Mouse (Mus musculus) splenic B cell, adult 2 months (primary cell): ENCODE results near the gene Mybpc3.

Experiments used
- DNase-seq: peaks from one replicate; pipeline ENCODE4 v3.0.0-alpha.2; 2011; ENCODE audit warnings: low read depth, low spot score
- H3K27me3 ChIP-seq: 2 replicates; pipeline ENCODE4 v1.6.1; 2012; ENCODE audit warnings: mild to moderate bottlenecking, low read length, moderate library complexity, mixed read lengths; ENCODE audit not compliant: control insufficient read depth, poor library complexity, insufficient read depth, severe bottlenecking
- H3K36me3 ChIP-seq: 2 replicates; pipeline ENCODE4 v1.6.1; 2012; ENCODE audit warnings: mild to moderate bottlenecking, low read length, moderate library complexity, mixed read lengths; ENCODE audit not compliant: control insufficient read depth, poor library complexity, insufficient read depth, severe bottlenecking

The Mybpc3 gene

DNA sequence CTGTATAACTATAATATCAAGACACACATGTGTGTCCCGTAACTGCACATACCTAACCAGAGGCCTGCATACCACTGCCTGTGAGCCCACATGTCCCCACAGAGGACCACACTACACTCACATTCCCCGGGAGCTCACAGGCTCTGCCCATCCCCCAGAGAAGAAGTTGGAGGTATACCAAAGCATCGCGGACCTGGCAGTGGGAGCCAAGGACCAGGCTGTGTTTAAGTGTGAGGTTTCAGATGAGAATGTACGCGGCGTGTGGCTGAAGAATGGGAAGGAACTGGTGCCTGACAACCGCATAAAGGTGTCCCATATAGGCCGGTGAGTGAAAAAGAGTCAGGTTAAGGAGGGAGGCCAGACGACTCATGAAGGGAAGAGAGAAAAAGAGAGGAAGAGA lies 7.2 kb downstream of the Mybpc3 start:
- DNase-seq = no peak
- Histone ChIP-seq H3K36me3 (no peaks in the 10 kb centered on the region), H3K27me3 (no peaks in the 10 kb centered on the region)

DNA sequence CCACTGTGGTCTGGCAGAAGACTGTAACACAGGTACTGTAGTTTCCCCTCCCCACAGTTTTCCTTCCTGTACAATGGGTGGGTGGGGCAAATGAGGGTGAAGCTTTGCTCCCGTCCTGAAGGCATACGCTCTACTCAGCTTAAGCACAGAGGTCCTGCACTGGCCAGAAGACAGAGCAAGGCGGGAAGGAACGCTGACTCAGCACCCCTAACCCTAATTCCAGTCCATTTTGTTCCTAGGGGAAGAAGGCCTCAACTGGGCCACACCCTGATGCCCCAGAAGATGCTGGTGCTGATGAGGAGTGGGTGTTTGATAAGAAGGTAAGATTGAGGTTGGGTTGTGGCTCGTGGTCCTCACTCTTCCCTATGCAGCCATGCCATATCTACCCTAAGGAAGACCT lies 10.8 kb downstream of the Mybpc3 start:
- Histone ChIP-seq H3K36me3 (no peaks in the 10 kb centered on the region), H3K27me3 (no peaks in the 10 kb centered on the region)
- DNase-seq = no peak

DNA sequence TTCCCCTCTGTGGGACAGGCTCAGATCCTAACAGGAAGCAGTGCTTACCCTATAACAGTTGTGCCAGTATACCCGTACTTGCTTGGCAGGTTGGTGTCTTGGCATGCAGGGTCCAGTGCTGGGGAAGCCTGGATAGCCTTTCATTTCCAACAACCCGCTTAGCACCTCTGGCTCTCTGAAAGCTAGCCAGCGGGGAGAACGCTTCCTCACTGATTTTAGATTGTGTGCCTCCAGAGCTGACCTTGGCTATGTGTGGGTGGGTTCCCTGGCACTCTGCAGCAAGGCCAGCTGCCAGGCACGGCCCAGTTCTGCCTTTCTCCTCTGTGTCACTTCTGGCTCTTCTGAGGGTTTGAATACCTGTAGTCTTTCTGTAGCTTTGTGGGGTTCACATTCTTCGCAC lies 12.2 kb downstream of the Mybpc3 start:
- Histone ChIP-seq H3K27me3 (no peaks in the 10 kb centered on the region), H3K36me3 (no peaks in the 10 kb centered on the region)
- no peak for DNase-seq

DNA sequence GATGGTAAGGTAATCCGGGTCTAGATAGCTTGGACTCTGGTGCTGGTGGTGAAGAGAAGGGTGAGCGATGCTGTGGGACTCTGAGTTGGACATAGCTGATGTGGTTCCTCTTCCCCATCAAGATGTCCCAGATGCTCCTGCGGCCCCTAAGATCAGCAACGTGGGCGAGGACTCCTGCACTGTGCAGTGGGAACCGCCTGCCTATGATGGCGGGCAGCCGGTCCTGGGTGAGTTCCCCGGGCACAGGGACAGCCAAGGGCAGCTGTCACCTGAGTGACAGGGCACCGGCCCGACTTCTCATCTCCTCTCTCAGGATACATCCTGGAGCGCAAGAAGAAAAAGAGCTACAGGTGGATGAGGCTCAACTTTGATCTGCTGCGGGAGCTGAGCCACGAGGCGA lies 13.3 kb downstream of the Mybpc3 start:
- no peak for DNase-seq
- no peaks in the 10 kb centered on the region for H3K27me3 ChIP-seq
- H3K36me3 ChIP-seq = no peaks in the 10 kb centered on the region

DNA sequence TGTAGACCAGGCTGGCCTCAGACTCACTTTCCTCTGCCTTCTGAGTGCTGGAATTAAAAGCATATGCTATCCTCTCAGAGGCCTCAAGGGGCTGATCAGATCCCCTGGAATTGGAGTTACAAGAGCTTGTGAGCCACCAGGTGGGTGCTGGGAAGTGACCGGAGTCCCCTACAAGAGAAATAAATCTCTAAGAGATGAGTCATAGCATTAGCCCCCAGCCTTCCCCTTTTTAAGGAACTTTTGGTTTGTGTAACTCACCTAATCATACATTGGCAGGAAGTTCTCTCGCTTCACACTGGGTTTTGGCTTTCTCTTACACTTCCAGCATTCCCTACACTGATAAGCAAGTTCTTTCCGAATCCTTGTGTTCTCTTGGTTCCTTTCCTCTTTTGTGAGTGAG lies 14.1 kb downstream of the Mybpc3 start:
- DNase-seq = no peak

DNA sequence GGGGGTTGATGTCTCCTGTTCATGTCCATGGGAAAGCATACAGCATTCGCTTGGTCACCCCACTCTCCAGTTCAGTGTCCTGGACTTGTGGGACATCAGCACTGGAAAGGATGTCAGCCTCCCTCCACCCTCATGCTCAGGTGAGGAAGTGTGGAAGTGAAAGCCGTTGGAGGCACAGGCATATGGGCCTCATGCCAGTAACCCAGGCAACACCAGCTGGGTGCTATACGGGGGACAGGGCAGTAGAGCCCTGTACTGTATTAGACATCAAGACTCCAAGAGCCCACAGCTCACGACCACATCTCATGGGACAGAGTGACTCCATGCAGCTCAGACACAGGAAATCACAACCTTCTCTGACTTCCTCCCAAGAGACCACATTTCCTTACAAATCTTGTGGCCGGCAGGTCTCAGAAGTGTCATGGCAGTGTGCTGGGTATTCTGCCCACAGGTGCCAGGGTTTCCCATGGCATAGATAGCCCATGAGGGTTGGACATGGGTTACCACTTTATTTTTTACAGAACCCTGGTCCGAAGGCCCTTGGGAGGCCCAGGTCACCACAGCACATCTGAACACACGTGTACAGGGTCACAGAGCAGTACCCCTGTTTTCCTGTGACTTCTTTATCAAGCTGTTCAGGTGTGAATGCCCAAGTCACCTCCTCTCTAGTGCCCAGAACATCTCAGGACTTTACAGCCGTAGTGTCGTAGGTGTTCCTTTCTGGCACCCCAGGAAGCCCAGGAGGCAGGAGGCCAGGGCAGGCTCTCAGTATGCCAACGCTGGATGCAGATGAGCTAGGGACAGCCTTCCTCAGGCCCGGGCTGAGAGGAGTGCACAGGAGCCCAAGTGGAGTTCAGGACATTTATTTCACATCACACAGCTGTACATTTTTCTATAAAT lies 18.8 kb downstream of the Mybpc3 start:
- Histone ChIP-seq H3K27me3 (no peaks in the 10 kb centered on the region), H3K36me3 (peaks cover 8% of the 10 kb centered on the region)
- peak; percentile 35 for DNase-seq

More for the DNA sequence above, 14.1 kb downstream of the Mybpc3 start:
- H3K36me3 ChIP-seq = no peaks in the 10 kb centered on the region
- no peaks in the 10 kb centered on the region for H3K27me3 ChIP-seq

DNA sequence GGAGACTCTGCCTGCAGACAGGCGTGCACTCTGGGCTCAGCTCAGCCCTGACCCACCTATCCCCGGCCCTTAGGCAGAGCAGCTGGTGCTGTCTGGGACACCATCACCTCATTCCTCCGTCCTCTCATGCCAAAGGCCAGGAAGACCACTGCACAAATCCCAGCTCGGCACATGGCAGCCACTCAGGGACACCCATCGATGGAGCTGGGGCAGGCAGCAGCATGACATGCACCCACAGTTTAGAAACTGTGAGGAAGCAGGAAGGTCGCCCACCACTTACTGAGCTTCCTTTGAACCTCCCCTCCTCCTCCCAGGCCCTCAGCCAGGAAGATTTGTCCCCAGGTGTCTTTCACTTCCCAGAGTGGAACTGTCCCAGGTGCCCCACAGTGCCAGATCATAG lies 19.5 kb downstream of the Mybpc3 start:
- no peaks in the 10 kb centered on the region for H3K27me3 ChIP-seq
- DNase-seq = no peak
- peaks cover 11% of the 10 kb centered on the region for H3K36me3 ChIP-seq

DNA sequence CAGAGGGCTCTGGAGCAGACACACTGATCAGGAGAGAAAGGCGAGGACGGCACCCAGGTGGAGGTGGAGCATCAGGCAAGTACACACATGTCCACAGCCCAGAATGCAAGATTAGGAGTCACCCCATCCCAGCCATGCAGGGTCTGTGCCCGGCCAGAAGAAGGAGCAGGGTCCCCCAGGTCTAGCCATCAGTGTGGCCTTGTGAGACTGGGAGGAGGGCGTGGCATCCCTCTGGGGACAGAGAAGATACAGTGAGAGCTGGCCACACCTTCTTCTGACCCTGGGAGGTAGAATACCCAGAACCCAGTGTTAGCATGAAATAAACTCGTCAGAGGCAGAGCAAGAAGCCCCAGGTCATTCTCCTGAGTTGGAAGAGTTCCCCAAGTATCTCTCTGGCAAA lies 21.4 kb downstream of the Mybpc3 start:
- no peak for DNase-seq
- no peaks in the 10 kb centered on the region for H3K27me3 ChIP-seq
- peaks cover 12% of the 10 kb centered on the region for H3K36me3 ChIP-seq

DNA sequence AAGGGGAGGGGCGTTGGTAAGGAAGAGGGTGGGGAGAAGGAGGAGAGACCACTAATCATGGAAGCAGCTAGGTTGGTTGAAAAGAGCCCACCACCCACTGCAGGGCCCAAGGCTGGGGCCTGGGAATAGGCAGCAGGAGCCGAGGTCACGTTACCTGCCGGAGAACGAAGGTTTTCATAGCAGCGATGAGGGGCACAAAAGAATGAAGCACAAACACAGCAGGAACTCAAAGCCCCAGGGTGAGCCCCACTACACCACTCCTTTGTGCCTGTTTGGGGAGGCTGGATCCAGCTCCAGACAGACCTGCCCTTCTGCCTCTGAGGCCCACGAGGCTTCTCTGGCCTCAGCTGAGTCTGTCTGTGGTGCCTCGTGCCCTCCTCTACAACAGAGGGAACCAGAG lies 21.8 kb downstream of the Mybpc3 start:
- Histone ChIP-seq H3K27me3 (no peaks in the 10 kb centered on the region), H3K36me3 (peaks cover 15% of the 10 kb centered on the region)
- no peak for DNase-seq

DNA sequence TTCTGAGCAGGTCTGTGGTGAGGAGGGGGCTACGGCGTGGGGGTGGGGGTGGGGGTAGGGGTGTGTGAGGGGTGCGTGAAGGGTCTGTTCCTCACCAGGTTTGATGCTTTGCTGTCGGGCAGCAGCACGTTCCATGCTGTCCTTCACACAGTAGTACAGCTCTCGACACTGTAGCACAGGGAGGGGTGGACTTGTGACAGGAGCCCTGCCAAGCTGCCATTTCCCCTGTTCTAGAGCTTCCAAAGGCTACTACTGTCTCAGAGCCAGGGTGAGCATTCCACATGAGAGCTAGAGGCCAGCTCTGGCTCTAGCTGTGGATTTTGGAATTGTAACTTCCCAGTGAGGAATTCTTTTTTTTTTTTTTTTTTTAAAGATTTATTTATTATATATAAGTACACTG lies 25.0 kb downstream of the Mybpc3 start:
- peaks cover 19% of the 10 kb centered on the region for H3K36me3 ChIP-seq

DNA sequence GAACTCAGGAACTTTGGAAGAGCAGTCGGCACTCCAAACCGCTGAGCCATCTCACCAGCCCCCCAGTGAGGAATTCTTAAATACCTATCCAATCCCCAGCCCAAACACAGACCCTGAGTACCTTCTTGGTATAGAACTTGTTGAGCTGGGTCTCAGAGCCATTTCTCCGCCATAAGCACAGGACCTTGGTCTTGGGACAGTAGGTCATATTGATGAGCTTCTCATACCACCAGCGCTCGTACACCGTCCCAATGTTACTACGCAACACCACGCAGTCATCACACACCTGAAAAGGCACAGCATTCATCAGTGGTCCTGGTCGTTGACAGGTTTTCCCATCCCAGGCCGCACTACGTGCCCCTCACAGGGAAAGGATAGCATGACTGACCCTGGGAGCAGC lies 25.5 kb downstream of the Mybpc3 start:
- H3K36me3 ChIP-seq = peaks cover 19% of the 10 kb centered on the region
- DNase-seq = no peak
- H3K27me3 ChIP-seq = no peaks in the 10 kb centered on the region

More for the DNA sequence above, 25.0 kb downstream of the Mybpc3 start:
- DNase-seq = no peak
- H3K27me3 ChIP-seq = no peaks in the 10 kb centered on the region

DNA sequence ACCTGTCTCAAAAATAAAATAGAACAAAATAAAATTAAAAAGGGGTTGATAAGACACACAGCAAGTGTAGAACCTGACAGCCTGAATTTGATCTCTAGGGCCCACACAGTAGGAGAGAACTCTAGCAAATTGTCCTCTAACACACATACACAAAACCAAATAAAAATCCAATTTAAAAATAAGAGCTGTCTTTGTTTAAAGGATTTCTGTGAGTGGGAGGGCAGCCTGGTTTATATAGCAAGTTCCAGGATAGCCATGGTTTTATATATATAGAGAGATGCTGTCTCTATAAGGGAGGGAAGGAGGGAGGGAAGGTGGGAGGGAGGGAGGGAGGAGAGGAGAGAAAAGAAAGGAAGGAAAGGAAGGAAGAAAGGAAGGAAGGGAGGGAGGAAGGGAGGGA lies 30.2 kb downstream of the Mybpc3 start:
- Histone ChIP-seq H3K27me3 (no peaks in the 10 kb centered on the region), H3K36me3 (peaks cover 18% of the 10 kb centered on the region)
- no peak for DNase-seq

DNA sequence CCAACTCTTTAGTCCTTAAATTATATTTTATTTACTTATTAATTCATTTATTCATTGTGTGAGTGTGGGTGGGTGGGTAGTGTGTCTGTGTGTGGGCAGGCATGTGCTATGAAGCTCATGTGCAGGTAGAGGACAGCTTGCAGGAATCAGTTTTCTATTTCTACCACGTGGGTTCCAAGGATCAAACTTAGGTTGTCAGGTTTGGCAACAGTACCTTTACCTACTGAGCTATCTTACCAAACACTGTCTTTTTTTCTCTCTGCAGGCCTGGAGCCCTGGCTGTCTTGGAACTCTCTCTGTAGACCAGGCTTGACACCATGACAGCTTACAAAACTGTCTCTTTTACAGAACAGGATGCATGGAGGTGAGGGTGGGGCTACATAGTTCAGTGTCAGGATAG lies 33.4 kb downstream of the Mybpc3 start:
- H3K36me3 ChIP-seq = peaks cover 23% of the 10 kb centered on the region
- H3K27me3 ChIP-seq = no peaks in the 10 kb centered on the region
- no peak for DNase-seq

DNA sequence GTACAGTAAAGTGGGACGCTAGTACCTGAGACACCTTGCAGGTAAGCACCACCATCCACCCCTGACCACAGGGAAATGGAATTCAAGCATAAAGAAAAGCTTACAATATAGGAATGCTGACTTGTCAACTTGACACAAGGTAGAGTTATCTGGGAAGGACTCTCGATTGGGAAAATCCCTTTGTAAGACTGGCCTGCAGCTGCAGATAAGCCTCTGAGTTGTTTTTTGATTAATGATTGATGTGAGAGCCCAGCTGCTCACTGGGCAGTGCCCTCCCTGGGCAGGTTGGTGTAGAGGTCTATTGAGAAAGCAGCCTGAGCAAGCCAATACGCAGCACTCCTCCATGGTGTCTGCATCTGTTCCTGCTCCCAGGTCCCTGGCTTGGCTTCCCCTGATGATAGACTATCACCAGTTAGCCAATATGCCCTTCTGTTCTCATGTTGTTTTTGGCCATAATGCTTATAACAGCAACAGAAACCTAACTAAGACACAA lies 35.0 kb downstream of the Mybpc3 start:
- no peak for DNase-seq

DNA sequence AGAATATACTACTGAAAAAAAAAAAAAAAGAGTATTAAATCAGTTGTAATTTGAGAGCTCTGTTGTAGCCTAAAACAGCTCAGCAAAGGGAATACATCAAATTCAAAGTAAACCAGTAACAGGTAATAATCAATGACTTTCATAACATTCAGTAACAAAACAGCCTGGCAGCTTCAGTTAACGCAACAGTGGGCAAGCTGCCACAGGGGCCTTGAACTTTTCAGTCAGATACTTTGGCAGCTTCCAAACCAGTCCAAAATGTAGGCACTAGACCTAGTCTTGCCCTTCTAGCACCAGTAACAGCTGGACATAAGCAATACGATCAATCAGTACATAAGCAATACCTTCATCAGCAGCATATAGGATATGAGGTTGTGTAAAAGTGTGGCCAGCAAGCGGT lies 36.1 kb downstream of the Mybpc3 start:
- no peaks in the 10 kb centered on the region for H3K27me3 ChIP-seq
- DNase-seq = no peak
- H3K36me3 ChIP-seq = peaks cover 28% of the 10 kb centered on the region

More for the DNA sequence above, 35.0 kb downstream of the Mybpc3 start:
- Histone ChIP-seq H3K27me3 (no peaks in the 10 kb centered on the region), H3K36me3 (peaks cover 26% of the 10 kb centered on the region)
